Mouse (Mus musculus): Measurements from ENCODE around the gene Wfdc6a.

DNA sequence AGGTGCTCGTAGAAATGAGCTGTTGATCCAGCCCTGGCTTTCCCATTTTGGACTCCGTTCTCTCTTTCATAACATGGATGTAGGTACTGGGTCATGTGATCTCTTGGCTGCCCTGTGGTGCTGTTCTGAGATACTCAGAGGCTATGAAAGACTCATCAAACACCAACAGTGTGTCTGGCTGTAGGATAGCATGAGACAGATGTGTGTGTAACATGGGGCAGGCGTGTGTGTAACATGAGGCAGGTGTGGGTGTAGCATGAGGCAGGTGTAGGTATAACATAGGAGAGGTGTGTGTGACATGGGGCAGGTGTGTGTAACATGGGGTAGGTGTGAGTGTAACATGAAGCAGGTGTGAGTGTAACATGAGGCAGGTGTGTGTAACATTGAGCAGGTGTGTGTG is 30.1 kb upstream of the Wfdc6a start:
- TF ChIP-seq RAD21 (IDR thresholded peaks at IDR 0.05; ENCODE audit: low read depth, low read length) = no peak
- no peak for TF ChIP-seq ZMIZ1 (IDR thresholded peaks at IDR 0.05; ENCODE audit: low read depth, low read length)
- no peak for TF ChIP-seq CTCF (IDR thresholded peaks at IDR 0.05 in 2 of 3, conservative IDR thresholded peaks at IDR 0.05 in 1 of 3; ENCODE audit: control insufficient read depth in 1 of 3, insufficient read depth in 1 of 3, low read depth in 2 of 3, low read length in 3 of 3, poor library complexity in 1 of 3, severe bottlenecking in 1 of 3)
- TF ChIP-seq SMC3 (IDR thresholded peaks at IDR 0.05; ENCODE audit: low read depth, low read length) = no peak
- TF ChIP-seq USF1 (IDR thresholded peaks at IDR 0.05; ENCODE audit: low read depth, low read length) = no peak
- TF ChIP-seq EP300 (IDR thresholded peaks at IDR 0.05; ENCODE audit: low read depth in 1 of 2, low read length in 2 of 2) = no peak
- no peak for TF ChIP-seq SIN3A (IDR thresholded peaks at IDR 0.05; ENCODE audit: low read length)
- no peak for TF ChIP-seq MAZ (IDR thresholded peaks at IDR 0.05; ENCODE audit: low read depth, low read length)
- TF ChIP-seq POLR2A (IDR thresholded peaks at IDR 0.05; ENCODE audit: control insufficient read depth in 1 of 2, insufficient read depth in 1 of 2, low read depth in 1 of 2, low read length in 2 of 2, poor library complexity in 1 of 2) = no peak
- TF ChIP-seq TCF12 (IDR thresholded peaks at IDR 0.05; ENCODE audit: low read depth, low read length) = no peak
- TF ChIP-seq E2F4 (IDR thresholded peaks at IDR 0.05; ENCODE audit: borderline replicate concordance, low read depth, low read length) = no peak
- no peak for TF ChIP-seq HCFC1 (IDR thresholded peaks at IDR 0.05; ENCODE audit: low read depth, low read length)
- no peak for TF ChIP-seq GABPA (IDR thresholded peaks at IDR 0.05; ENCODE audit: low read depth, low read length)
- no peak for TF ChIP-seq KAT2A (conservative IDR thresholded peaks at IDR 0.05; ENCODE audit: low read depth, low read length)

Measured in MEL (cell line).